Mouse (Mus musculus): ENCODE results near the gene Nfic.
A peak's percentile ranks its signal among the peaks of the same experiment; 100 is the strongest.

Nfic gene

GRCm38 (mm10) chr10:81362336-81362949 is 93.0 kb downstream of the Nfic start:
- DNase-seq (ENCODE audit: low spot score in 2 of 2) = no peak

- DNase-seq (ENCODE audit: low spot score in 2 of 2) = no peak
Observed at GRCm38 (mm10) chr10:81360721-81361120, 94.7 kb downstream of the Nfic start.

- no peak for DNase-seq (ENCODE audit: low spot score in 2 of 2)
Observed at GRCm38 (mm10) chr10:81358841-81359240, 96.6 kb downstream of the Nfic start.

DNA sequence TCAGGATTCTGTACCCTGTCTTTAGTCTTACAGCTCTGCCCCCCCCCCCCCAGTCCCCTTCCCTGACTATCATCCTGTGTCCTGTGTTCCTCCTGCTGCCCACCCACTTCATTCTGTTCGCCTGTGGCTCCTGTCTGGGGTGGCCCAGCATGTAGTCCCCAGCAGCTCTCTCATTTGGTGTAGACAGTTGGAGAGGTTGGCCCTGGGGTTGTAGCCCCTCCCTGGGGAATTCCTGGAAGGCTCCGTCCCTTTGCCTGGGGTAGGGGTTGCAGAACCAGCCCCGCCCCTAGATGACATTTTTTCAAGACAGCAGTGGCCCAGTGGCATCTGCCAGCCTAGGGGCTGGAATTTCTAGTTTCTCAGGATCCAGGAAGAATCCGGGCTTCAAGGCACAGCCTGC is 97.2 kb downstream of the Nfic start:
- no peak for DNase-seq (ENCODE audit: low spot score in 2 of 2)

- peak; percentile 89 to 90 for DNase-seq (ENCODE audit: low spot score in 2 of 2)
Observed at GRCm38 (mm10) chr10:81356991-81357844, 98.2 kb downstream of the Nfic start, which contains the start of gene Mfsd12. Gene Mfsd12 (plus strand): TSS chr10:81357491.

DNA sequence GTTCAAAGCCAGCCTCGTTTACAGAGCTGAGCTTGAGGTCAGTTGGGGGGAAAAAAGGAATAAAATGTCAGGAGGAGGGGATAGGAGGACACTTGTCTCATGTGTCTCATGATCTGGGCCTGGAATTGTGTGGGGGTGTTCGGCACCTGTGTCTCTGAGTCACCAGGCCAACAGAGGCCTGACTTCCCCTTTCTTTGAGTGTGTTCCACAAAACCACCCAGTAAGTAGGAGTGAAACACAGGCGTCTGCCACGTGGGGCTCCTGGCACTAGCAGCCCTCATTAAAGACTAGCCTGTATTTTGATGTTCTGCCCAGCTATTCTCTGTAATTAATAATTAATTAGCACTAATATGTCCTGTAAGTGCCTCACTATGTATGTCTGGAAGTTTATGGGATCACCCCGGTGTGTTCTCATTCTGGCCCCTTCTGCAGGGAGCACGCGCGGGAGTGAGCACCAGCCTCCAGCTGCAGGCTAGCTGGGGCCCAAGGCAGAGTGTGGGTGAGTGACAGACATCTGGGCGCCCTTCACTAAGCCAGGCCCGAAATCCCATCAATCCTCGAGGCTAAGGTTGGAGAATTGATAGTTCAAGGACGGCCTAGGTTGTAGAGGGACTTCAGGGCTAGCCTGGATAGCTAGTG is 99.0 kb downstream of the Nfic start:
- no peak for DNase-seq (ENCODE audit: low spot score in 2 of 2)

GRCm38 (mm10) chr10:81355533-81355932 is 99.9 kb downstream of the Nfic start:
- DNase-seq (ENCODE audit: low spot score in 2 of 2) = no peak

- DNase-seq (ENCODE audit: low spot score in 2 of 2) = no peak
Observed at GRCm38 (mm10) chr10:81354738-81355477, 100.5 kb downstream of the Nfic start.

DNA sequence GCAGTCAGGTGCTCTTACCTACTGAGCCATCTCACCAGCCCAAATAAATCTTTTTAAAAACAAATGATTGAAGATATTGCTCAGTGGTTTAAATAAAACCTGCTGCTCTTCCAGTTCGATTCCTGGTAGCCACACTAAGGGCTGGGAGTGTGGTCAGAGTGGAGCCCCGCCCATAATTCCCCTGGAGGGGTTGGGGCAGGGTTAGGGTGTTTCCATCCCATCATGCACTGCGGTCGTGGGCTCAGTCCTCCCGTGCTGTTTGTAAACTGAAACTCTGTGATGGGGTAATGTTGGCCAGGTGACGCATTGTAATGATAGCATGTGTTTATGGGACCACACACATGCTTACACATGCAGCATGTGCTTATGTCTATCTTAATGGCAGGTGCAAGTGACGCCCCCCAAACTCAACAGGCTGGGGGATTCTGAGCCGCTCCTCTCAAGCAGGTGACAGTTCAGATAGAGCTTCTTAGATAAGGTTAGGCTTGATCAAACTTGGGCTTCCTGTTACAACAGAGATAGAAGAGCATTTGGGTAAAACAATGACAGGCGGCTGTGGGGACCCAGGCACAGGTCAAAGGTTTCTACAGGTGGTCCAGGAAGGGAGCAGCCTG is 103.7 kb downstream of the Nfic start:
- no peak for DNase-seq (ENCODE audit: low spot score in 2 of 2)

- peak; percentile 99 to 100 for DNase-seq (ENCODE audit: low spot score in 2 of 2)
Observed at GRCm38 (mm10) chr10:81350351-81351063, 104.9 kb downstream of the Nfic start, which contains the start of gene Hmg20b. Gene Hmg20b (minus strand): TSS chr10:81350480.

GRCm38 (mm10) chr10:81349961-81350350 is 105.5 kb downstream of the Nfic start:
- DNase-seq (ENCODE audit: low spot score in 2 of 2) = no peak

GRCm38 (mm10) chr10:81349146-81349545 is 106.3 kb downstream of the Nfic start:
- DNase-seq (ENCODE audit: low spot score in 2 of 2) = no peak

DNA sequence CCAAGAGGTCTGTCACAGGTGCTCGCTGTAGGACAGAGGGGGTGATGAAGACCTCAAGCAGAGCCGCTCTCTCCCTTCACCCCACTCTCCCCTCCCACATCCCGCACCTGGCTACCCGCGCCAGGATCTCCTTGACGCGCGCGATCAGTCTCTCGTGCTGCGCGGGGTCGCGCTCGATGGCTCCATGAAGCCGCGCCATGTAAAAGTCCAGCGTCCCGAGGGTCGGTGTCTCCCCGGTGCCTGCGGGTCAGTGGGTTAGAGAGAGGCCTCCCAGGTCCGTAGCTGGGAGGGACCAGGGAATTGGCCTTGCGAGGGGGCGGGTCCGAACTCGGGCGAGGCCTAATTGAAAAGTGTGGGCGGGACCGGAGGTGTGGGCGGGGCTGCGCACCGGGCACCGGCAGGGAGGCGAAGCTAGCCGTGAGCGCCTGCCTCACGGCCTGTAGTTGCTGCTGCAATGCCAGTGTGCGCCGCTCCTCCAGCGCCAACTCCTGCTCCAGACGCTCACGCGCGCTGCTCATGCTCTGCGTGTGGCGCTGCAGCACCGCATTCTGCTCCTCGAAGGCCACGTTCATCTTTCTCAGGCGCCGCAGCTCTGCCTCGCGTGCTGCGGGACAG is 108.9 kb downstream of the Nfic start:
- DNase-seq (ENCODE audit: low spot score in 2 of 2) = peak; percentile 65 to 68
